Mouse (Mus musculus): ENCODE measurements around the gene Exd2.

GRCm38 (mm10) chr12:80507041-80507745, 44.3 kb downstream of the Exd2 start:
- TF ChIP-seq CTCF (IDR thresholded peaks at IDR 0.05; ENCODE audit: extremely low read depth, insufficient read depth, low read length) (no peak), POLR2A (IDR thresholded peaks at IDR 0.05; ENCODE audit: extremely low read depth, insufficient read depth, low read length) (no peak)

Measured in cortical plate, adult 2 months (tissue).